Mouse (Mus musculus) lung, embryonic 16.5 days (tissue): ENCODE measurements around the gene Rab26. TPM values are rescaled to one million over a fixed set of nuclear protein-coding genes. Genes with fewer than 3 reads are reported as not detected.

Source experiments
- ATAC-seq: fragments of 200-750 bp; cut with Nextera tagmentation; 2 replicates; pipeline ENCODE4 v1.8.0; 2017; ENCODE audit warnings: low read depth, mild to moderate bottlenecking, moderate library complexity
- H3K27ac ChIP-seq: fragments of 300-500 bp; sonication (generic); 2 replicates; pipeline ENCODE4 v1.5.1; 2014; ENCODE audit warnings: mild to moderate bottlenecking, control low read depth, low read length
- H3K27me3 ChIP-seq: fragments of 300-500 bp; sonication (generic); 2 replicates; pipeline ENCODE4 v1.6.1; 2014; ENCODE audit warnings: low read depth, low read length, mixed read lengths; ENCODE audit not compliant: control insufficient read depth, insufficient read depth
- H3K36me3 ChIP-seq: fragments of 300-500 bp; sonication (generic); 2 replicates; pipeline ENCODE4 v1.6.1; 2014; ENCODE audit warnings: low read length; ENCODE audit not compliant: control insufficient read depth, insufficient read depth
- H3K4me1 ChIP-seq: fragments of 300-500 bp; sonication (generic); replicated peaks from 2 replicates; pipeline ENCODE4 v1.6.1; 2014; ENCODE audit warnings: low read length, mixed read lengths; ENCODE audit not compliant: control insufficient read depth, insufficient read depth
- H3K4me2 ChIP-seq: fragments of 300-500 bp; sonication (generic); 2 replicates; pipeline ENCODE4 v1.6.1; 2014; ENCODE audit warnings: low read depth, low read length, control low read depth
- H3K4me3 ChIP-seq: fragments of 300-500 bp; sonication (generic); 2 replicates; pipeline ENCODE4 v1.5.1; 2014; ENCODE audit warnings: mild to moderate bottlenecking, low read length, control low read depth
- H3K9ac ChIP-seq: fragments of 300-500 bp; sonication (generic); 2 replicates; pipeline ENCODE4 v1.6.1; 2014; ENCODE audit warnings: low read length, control low read depth
- H3K9me3 ChIP-seq: fragments of 300-500 bp; sonication (generic); 2 replicates; pipeline ENCODE4 v1.6.1; 2016; ENCODE audit warnings: low read length; ENCODE audit not compliant: control insufficient read depth
- WGBS: fragments of 180-500 bp; shearing (Covaris S2); extraction: QIAGEN DNeasy Blood & Tissue Kit; methylation state at CpG from one replicate; pipeline ENCODE4 v1.1.7; 2014; 5-methylcytosine and 5-hydroxymethylcytosine counted together
- polyA plus RNA-seq: library from polyadenylated mRNA; unstranded; fragments of >200 nt; fragmentation: Nextera tagmentation; extraction: Ambion mirVana; gene quantifications from 2 replicates; pipeline ENCODE4 v1.2.1, GENCODE M21; 2015

Gene Rab26
- polyA plus RNA-seq, 1 experiment from 2014 or later: 2.6 TPM

DNA sequence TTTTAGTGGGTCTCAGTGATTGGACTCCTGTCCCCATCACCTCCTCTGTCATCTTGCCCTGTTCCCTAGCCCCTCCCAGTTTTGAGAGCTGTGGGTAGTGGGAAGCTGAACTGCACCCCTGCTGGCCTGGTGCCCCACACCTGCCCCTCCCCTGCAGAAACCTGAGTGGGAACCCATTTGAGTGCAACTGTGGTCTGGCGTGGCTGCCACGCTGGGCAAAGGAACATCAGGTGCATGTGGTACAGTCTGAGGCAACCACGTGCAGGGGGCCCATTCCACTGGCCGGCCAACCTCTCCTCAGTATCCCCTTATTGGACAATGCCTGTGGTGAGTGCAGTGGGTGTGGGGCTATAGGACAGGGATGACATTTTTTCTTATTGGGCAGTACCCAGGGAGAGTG, 30.4 kb upstream of the Rab26 start:
- 89% methylated on average over 4 of the region's 4 CpGs for WGBS
- Histone ChIP-seq H3K27me3 (no peaks in the 10 kb centered on the region), H3K4me1 (peaks cover 2% of the 10 kb centered on the region), H3K27ac (no peak overlapping the region), H3K4me3 (no peak overlapping the region), H3K9ac (no peak overlapping the region), H3K9me3 (no peaks in the 10 kb centered on the region), H3K36me3 (peaks cover 2% of the 10 kb centered on the region; the same call in 1 of the 2 replicates), H3K4me2 (no peak overlapping the region)
- no peak for ATAC-seq

DNA sequence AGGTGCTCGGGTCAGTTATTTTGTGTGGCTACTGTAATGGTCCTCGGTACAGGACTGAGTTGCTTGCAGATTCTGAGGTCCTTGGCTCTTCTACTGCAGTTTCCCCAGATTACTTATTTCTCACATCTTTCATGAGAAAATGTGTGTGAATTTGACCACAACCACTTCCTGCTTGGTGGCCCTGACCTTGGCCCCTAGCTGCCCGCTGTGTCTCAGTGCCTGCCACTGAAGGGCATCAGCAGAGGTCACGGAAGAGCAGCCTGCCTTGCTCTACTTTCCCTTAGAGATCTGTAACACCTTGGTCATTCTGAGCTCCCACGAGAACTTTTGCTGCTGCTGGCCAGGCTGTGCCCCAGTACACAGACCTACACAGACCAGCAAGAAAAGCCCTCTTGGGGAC, 29.6 kb upstream of the Rab26 start:
- Histone ChIP-seq H3K27me3 (no peaks in the 10 kb centered on the region), H3K36me3 (0 out of 2 replicates have a peak, but pooled peaks cover 2% of the 10 kb centered on the region), H3K4me1 (peaks cover 9% of the 10 kb centered on the region), H3K4me2 (no peak overlapping the region), H3K27ac (no peak overlapping the region), H3K9me3 (no peaks in the 10 kb centered on the region), H3K9ac (no peak overlapping the region), H3K4me3 (no peak overlapping the region)
- no peak for ATAC-seq
- WGBS: 72% methylated on average over 5 of the region's 5 CpGs

DNA sequence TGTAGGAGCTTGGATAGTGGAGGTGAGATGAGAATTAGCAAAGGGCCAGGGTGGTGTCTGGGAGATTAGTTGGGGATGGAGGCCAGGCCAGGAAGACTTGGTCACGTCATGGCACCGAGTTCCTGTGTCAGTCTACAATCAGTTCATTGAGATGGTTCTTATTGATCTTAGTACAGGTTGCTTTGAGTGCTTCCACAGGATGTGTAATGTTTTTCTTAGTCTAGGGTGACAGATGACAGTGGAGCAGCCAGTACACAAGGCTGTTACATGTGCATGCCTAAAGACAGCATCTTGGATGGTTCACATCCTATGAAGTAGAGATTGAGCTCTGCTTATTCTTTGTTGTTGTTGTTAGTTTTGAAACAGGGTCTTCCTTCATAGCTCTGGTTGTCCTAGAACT, 27.6 kb upstream of the Rab26 start:
- Histone ChIP-seq H3K27me3 (no peaks in the 10 kb centered on the region), H3K4me3 (no peak overlapping the region), H3K4me2 (no peak overlapping the region), H3K27ac (no peak overlapping the region), H3K36me3 (0 out of 2 replicates have a peak, but pooled peaks cover 2% of the 10 kb centered on the region), H3K4me1 (peaks cover 25% of the 10 kb centered on the region), H3K9me3 (no peaks in the 10 kb centered on the region), H3K9ac (no peak overlapping the region)
- WGBS: 94% methylated on average over 2 of the region's 2 CpGs
- no peak for ATAC-seq

DNA sequence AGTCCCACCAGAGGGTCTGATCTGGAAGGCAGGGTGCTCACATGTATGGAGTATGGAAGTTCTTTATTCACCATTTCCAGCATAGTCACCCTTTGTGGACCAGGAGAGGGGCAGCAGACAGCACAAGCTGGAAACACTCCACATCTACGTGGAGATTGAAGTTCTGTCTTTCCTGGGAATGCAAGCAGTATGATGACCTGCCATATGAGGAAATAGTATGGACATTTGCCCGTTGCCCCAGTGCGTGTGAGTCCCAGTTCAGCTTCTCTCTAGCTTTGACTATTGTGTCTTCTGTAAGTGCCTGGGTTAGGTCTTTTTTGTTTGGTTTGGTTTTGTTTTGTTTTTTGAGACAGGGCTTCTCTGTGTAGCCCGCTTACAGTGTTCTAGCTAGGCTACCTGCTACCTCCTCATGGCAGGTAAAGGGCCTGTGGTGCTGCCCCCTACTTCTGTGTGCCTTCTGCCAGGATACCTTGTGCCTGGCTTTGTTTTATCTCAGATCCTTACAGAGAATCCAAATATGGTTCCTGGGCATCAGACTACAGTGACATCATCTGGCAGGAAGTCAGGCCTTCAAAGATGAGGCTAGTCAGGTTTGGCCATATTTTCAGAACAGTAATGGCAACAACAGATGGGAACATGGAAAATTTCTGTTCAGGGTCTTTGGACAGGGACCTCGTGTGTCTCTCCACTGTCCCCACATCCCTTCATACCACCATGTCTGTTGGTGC, 26.5 kb upstream of the Rab26 start:
- H3K27ac ChIP-seq: no peak overlapping the region
- no peak for ATAC-seq

DNA sequence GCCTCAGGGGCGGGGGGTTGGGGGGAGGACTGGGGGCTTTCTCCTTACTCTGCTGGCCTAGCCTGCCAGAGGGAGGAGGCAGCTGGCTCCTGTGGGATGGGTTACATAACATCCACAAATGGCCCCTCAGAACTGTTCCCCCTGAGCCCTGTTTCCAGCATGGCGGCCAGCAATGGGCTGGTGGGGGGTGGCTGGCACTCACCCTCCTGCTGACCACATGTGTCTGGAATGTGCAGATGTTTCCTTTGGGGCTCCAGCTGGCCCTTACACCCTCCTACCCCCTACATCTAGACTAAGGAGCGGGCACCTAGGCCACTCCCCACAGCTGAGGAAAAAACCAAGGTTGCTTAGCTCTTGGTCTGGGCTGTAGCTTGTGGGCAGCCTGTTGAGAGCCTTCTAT, 25.1 kb upstream of the Rab26 start:
- Histone ChIP-seq H3K9me3 (no peaks in the 10 kb centered on the region), H3K9ac (peak overlapping the region; percentile 39; the same call in 1 of the 2 replicates), H3K27me3 (no peaks in the 10 kb centered on the region), H3K4me2 (peak overlapping the region; percentile 36; the same call in 1 of the 2 replicates), H3K4me3 (no peak overlapping the region), H3K36me3 (no peaks in the 10 kb centered on the region), H3K27ac (peak overlapping the region; percentile 97), H3K4me1 (peaks cover 25% of the 10 kb centered on the region)
- 49% methylated on average over 3 of the region's 3 CpGs for WGBS
- peak; percentile 87 for ATAC-seq

More for the DNA sequence above, 26.5 kb upstream of the Rab26 start:
- no peaks in the 10 kb centered on the region for H3K27me3 ChIP-seq
- H3K9me3 ChIP-seq: no peaks in the 10 kb centered on the region
- H3K9ac ChIP-seq: no peak overlapping the region
- no peaks in the 10 kb centered on the region for H3K36me3 ChIP-seq
- H3K4me1 ChIP-seq: peaks cover 25% of the 10 kb centered on the region
- H3K4me2 ChIP-seq: no peak overlapping the region
- WGBS: 79% methylated on average over 5 of the region's 5 CpGs
- H3K4me3 ChIP-seq: no peak overlapping the region

DNA sequence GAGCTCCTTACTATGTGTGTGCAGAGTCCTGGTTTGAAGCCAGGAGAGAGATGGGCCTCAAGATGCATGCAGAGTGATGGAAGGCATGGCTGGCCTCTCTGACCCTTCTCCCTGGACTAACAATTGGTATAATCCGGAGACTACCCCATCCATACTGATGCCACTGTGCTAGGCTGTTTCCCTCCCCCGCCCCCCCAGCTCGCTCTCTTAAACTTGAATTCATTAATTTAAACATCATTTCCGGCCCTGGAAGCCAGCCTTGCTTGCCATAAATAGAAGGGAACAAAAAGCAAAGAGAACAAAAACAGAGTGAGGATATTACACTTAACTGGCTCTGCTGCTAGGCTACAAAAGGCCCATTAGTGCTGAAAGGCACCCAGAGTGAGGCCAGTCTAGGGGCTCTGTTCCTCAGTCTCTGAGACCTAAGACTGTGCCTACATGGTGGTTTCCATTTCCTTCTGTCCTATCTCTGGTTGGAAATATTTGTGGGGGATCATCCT, 24.6 kb upstream of the Rab26 start:
- Histone ChIP-seq H3K27ac (peak overlapping the region; percentile 97), H3K9ac (peak overlapping the region; percentile 39; the same call in 1 of the 2 replicates), H3K36me3 (no peaks in the 10 kb centered on the region), H3K4me2 (peak overlapping the region; percentile 36), H3K4me3 (no peak overlapping the region), H3K9me3 (no peaks in the 10 kb centered on the region), H3K4me1 (peaks cover 25% of the 10 kb centered on the region), H3K27me3 (no peaks in the 10 kb centered on the region)
- WGBS: 32% methylated on average over 4 of the region's 4 CpGs
- peak; percentile 73 for ATAC-seq

DNA sequence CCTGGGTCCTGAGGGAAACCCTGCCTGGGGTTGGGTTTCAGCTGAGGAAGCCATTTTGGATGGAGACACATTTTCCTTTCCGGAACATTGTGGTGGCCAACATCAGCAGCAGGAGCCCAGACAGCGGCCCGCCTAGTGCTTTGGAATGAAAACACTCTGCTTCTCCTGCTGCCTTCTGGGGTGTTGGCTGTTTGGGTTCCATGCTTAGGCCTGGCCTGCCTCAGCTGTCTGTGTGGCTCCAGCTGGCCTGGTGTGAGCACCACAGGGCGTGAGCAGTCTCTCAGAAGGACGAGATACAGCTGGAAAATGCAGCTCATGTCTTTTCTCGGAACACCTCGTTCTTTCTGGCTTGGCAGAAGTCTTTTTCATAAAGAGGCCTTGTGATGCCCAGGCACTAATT, 23.1 kb upstream of the Rab26 start:
- Histone ChIP-seq H3K4me2 (no peak overlapping the region), H3K4me1 (peaks cover 27% of the 10 kb centered on the region), H3K9me3 (no peaks in the 10 kb centered on the region), H3K9ac (no peak overlapping the region), H3K4me3 (no peak overlapping the region), H3K27ac (peak overlapping the region; percentile 97; the same call in 1 of the 2 replicates), H3K36me3 (no peaks in the 10 kb centered on the region), H3K27me3 (no peaks in the 10 kb centered on the region)
- WGBS: 74% methylated on average over 7 of the region's 7 CpGs
- peak; percentile 24; the same call in 1 of the 2 replicates for ATAC-seq

DNA sequence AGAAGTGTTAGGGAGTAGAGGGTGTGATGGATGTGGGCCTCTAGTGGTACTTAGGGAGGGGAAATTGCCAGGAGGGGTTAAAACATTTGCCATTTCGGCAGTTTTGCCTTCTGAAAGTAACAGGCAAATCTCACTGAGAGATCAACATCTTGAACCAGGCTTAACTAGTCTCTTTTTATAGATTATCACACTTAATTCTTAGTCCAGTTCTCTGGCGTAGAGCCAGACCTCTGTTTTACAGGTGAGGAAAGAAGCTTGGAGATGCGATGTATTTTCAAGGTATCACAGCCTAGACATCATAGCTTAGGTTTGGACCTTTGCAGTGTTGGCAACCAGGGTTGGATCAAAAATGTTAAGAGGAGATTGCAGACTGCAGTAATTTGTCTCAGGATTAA, 17.0 kb upstream of the Rab26 start:
- WGBS: 52% methylated on average over 3 of the region's 3 CpGs
- H3K9me3 ChIP-seq: no peaks in the 10 kb centered on the region
- peak overlapping the region; percentile 93 for H3K27ac ChIP-seq
- H3K4me1 ChIP-seq: peaks cover 17% of the 10 kb centered on the region
- peak overlapping the region; percentile 78 for H3K4me2 ChIP-seq
- H3K4me3 ChIP-seq: peak overlapping the region; percentile 82
- peak overlapping the region; percentile 82 for H3K9ac ChIP-seq
- no peaks in the 10 kb centered on the region for H3K36me3 ChIP-seq
- no peaks in the 10 kb centered on the region for H3K27me3 ChIP-seq
- no peak for ATAC-seq

DNA sequence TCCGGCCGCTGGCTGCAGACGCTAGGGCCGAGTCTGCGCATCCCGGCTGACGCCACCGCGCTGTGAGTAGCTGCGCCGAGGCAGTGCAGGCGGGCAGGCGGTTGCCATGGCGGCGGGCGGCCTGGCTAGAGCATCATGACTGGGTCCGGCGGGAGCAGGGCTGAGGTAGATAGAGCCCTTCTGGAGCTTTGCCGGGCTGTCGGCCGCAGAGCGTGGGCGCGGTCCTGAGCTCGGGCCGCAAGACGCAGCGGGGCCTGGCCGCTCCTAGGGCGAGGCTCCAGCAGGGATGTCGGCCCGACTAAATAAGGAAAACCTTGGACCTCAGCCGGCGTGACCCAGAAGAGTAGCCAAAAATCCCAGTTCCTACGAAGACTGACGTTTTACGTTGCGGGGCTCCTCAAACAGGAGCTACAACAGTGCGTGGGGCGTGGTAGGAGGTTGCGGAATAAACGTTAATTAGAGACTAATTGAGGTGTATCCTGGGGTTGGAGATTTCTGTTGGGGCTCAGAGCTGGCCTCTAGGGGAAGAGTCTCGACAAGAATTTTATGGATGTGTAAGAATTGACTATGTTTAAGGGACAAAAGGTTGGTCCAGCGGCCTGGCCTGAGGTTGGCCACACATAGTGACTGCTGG, 16.5 kb upstream of the Rab26 start:
- Histone ChIP-seq H3K27ac (peak overlapping the region; percentile 93), H3K4me2 (peak overlapping the region; percentile 78), H3K27me3 (no peaks in the 10 kb centered on the region), H3K9me3 (no peaks in the 10 kb centered on the region), H3K4me3 (peak overlapping the region; percentile 82), H3K9ac (peak overlapping the region; percentile 82), H3K4me1 (peaks cover 17% of the 10 kb centered on the region), H3K36me3 (no peaks in the 10 kb centered on the region)
- ATAC-seq: peak; percentile 73
- under 1% methylated on average over 44 of the region's 44 CpGs for WGBS
